Mouse (Mus musculus) ES-E14 (cell line): Measurements from ENCODE around the gene Fli1. TPM values are rescaled to one million over a fixed set of nuclear protein-coding genes. Genes with fewer than 3 reads are reported as not detected.

Source experiments
- DNase-seq: peaks from one replicate; pipeline ENCODE4 v3.0.0-alpha.2; 2013; ENCODE audit warnings: low read depth, low spot score
- H3K27ac ChIP-seq: 2 replicates; pipeline ENCODE4 v1.5.1; 2012; ENCODE audit warnings: low read depth, mild to moderate bottlenecking, low read length, moderate library complexity, mixed read lengths; ENCODE audit not compliant: poor library complexity, insufficient read depth, severe bottlenecking
- H3K36me3 ChIP-seq: 2 replicates; pipeline ENCODE4 v1.6.1; 2012; ENCODE audit warnings: mild to moderate bottlenecking, low read length, moderate library complexity, mixed read lengths; ENCODE audit not compliant: control insufficient read depth, poor library complexity, insufficient read depth, severe bottlenecking
- H3K4me1 ChIP-seq, 2 experiments: fragments of 150-350 bp in 1 of 2; sonication (generic) in 1 of 2; 2 replicates each; pipeline ENCODE4 v1.6.1; 2012; ENCODE audit warnings: low read length in 2 of 2, mild to moderate bottlenecking in 1 of 2, mixed read lengths in 1 of 2; ENCODE audit not compliant: control insufficient read depth in 2 of 2, insufficient read depth in 2 of 2, poor library complexity in 1 of 2
- H3K4me3 ChIP-seq, 2 experiments: fragments of 150-350 bp in 1 of 2; sonication (generic) in 1 of 2; 2 replicates each; pipeline ENCODE4 v1.5.1; 2012; ENCODE audit warnings: low read length in 2 of 2, low read depth in 1 of 2, mild to moderate bottlenecking in 1 of 2, mixed read lengths in 1 of 2; ENCODE audit not compliant: insufficient read depth in 1 of 2, poor library complexity in 1 of 2, severe bottlenecking in 1 of 2
- H3K9ac ChIP-seq: 2 replicates; pipeline ENCODE4 v1.6.1; 2012; ENCODE audit warnings: low read depth, mild to moderate bottlenecking, low read length, mixed read lengths; ENCODE audit not compliant: poor library complexity, insufficient read depth, severe bottlenecking
- H3K9me3 ChIP-seq: fragments of 150-350 bp; sonication (generic); 2 replicates; pipeline ENCODE4 v1.6.1; 2012; ENCODE audit warnings: low read depth, mild to moderate bottlenecking, low read length; ENCODE audit not compliant: control insufficient read depth, insufficient read depth
- CHD2 ChIP-seq: IDR thresholded peaks from 2 replicates; pipeline ENCODE4 v1.6.1; 2014; ENCODE audit warnings: mild to moderate bottlenecking, low read depth, low read length, inconsistent platforms
- HCFC1 ChIP-seq: IDR thresholded peaks from 2 replicates; pipeline ENCODE4 v1.6.1; 2012; ENCODE audit warnings: low read length, inconsistent platforms, borderline replicate concordance; ENCODE audit not compliant: insufficient read depth
- MAFK ChIP-seq: IDR thresholded peaks from 2 replicates; pipeline ENCODE4 v1.6.1; 2014; ENCODE audit warnings: mild to moderate bottlenecking, low read depth, low read length, inconsistent platforms; ENCODE audit not compliant: insufficient read depth
- ZC3H11A ChIP-seq: IDR thresholded peaks from 2 replicates; pipeline ENCODE4 v1.6.1; 2012; ENCODE audit warnings: low read depth, mild to moderate bottlenecking, inconsistent platforms, low read length, borderline replicate concordance
- ZNF384 ChIP-seq: IDR thresholded peaks from 2 replicates; pipeline ENCODE4 v1.6.1; 2012; ENCODE audit warnings: low read depth, low read length, inconsistent platforms
- in situ Hi-C, 2 experiments: fragments of 600-800 bp; cut with MboI; formaldehyde crosslinking; loops; one replicate each; pipeline ENCODE4 v1.15.1; 2025; ENCODE audit warnings: low sequenced_read_pairs in 2 of 2, inconsistent platforms in 1 of 2; ENCODE audit not compliant: unreplicated experiment in 2 of 2
- total RNA-seq: library from RNA; depleted of rRNA; stranded (reverse); fragments of 300-350 nt; gene quantifications from 2 replicates; pipeline ENCODE4 v1.2.3, GENCODE M21; 2012

The Fli1 gene
- total RNA-seq, 1 experiment = 0.40 TPM

DNA sequence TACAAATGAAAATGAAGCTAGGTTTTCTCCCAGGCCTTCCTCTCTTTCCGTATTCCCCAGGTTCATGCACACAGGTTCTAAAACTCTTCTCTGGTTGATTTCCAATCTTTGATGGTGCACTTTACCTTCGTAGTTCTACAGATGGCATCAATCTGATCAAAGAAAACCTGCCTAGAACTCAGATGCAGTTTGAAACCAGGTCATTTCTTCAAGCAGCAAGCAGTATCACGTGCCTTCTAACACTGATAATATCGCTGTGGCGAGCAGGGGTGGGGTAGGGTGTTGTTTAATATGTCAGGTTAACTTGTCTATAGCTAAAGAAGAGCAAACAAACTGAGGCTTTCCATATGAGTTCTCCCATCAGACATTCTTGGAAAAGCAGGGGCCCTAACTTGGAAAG lies 4.5 kb downstream of the Fli1 start:
- DNase-seq = no peak
- no peaks in the 10 kb centered on the region for H3K36me3 ChIP-seq
- TF ChIP-seq ZC3H11A (no peak), CHD2 (no peak), MAFK (no peak), ZNF384 (no peak), HCFC1 (no peak)
- no peaks in the 10 kb centered on the region for H3K4me1 ChIP-seq
- no peaks in the 10 kb centered on the region for H3K9me3 ChIP-seq
- H3K4me3 ChIP-seq = no peak overlapping the region
- H3K27ac ChIP-seq = no peak overlapping the region
- in situ Hi-C loops = loop anchor here (25.0 kb wide), 2 partner anchors 626 to 1949 kb away; partner anchors contain the start of genes Barx2 (in 1 of the 2) and Kirrel3 (in 1 of the 2)
- no peak overlapping the region for H3K9ac ChIP-seq

DNA sequence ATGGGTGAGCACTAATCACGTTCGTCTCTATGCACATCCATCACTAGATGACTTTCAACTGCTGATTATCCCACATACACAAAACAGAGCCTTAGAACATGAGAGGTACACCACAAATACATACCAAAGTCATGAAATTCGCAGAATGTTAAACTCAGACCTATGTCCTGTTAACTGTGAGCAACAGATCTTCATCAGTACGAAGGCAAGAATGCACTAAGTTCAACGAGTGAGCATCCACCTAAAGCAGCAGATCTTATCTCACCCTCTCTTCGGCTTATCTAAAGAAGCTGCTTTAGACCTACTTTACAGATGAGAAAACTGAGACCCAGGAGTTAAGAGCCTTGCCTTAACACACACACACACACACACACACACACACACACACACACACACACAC lies 5.0 kb downstream of the Fli1 start:
- in situ Hi-C loops = loop anchor here (25.0 kb wide), 2 partner anchors 625 to 1950 kb away; partner anchors contain the start of genes Barx2 (in 1 of the 2) and Kirrel3 (in 1 of the 2)
- TF ChIP-seq CHD2 (no peak), MAFK (no peak), ZNF384 (no peak), HCFC1 (no peak), ZC3H11A (no peak)
- no peak for DNase-seq
- Histone ChIP-seq H3K4me3 (no peak overlapping the region), H3K9me3 (no peaks in the 10 kb centered on the region), H3K4me1 (no peaks in the 10 kb centered on the region), H3K9ac (no peak overlapping the region), H3K27ac (no peak overlapping the region), H3K36me3 (no peaks in the 10 kb centered on the region)

DNA sequence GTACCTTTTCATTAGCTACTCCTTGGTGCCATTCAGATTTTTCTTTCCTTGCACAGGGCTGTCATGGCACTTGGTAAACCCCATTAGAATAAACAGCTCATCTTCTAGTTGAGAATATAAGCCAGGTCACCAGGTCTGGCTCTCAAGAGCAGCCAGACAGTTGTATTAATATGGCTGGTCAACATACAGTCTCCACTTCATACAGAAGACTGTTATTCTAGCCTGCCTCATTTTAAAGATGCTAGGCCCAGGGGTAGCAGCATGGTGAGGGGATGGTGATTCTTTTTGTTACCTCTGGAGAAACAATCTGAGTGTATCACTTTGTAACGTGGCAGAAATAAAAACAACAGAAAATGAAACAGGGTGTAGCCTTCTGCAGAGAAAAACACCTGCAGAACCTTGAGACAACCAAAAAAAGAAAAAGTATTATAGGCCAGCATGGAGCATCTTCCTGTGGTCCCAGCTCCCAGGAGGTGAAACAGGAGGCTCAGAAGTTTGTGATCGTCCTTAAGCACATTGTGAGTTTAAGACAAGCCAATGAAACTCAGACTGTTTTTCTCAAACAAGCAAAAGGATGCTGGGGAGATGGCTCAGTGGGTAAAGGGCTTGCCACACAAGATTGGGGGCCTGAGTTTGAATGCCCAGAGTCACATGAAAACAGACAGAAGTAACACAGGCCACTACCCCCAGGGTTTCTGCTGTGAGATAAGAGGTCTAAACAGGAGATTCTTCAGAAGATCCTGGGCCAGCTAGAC lies 7.3 kb downstream of the Fli1 start:
- no peaks in the 10 kb centered on the region for H3K9me3 ChIP-seq
- no peak for DNase-seq
- no peak overlapping the region for H3K4me3 ChIP-seq
- H3K36me3 ChIP-seq = no peaks in the 10 kb centered on the region
- H3K27ac ChIP-seq = no peak overlapping the region
- TF ChIP-seq ZNF384 (no peak), ZC3H11A (no peak), MAFK (no peak), HCFC1 (no peak), CHD2 (no peak)
- H3K9ac ChIP-seq = no peak overlapping the region
- in situ Hi-C loops = loop anchor here (25.0 kb wide), 2 partner anchors 623 to 1952 kb away; partner anchors contain the start of genes Barx2 (in 1 of the 2) and Kirrel3 (in 1 of the 2)
- H3K4me1 ChIP-seq = no peaks in the 10 kb centered on the region

DNA sequence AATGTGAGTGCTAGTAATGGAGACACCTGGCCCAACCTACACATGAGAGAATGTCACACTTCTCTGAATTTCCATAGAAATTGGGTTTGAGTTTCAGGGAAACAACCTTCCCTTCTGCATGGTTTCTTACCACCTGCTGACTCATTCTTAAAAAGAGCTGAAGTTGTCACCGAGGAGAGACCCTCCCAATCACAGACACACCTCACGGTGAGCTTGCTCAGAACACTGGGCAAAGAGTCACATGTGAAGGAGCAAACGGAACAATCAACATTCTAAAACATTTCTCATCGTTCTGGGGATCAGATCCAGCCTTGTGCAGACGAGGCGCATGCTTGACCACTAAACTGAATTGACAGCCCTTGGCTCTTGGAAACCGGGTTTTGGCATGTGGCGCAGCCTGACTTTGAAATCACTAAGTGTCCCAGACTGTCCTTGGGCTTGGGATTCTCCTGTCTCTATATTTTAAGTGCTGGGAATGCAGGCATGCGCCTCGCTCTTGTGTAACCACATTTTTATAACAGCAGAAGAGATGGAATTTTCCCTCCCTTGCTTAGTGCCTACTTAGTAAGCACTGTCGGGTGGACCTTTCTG lies 8.5 kb downstream of the Fli1 start:
- Histone ChIP-seq H3K27ac (no peak overlapping the region), H3K4me3 (no peak overlapping the region), H3K4me1 (no peaks in the 10 kb centered on the region), H3K9ac (no peak overlapping the region), H3K9me3 (no peaks in the 10 kb centered on the region), H3K36me3 (no peaks in the 10 kb centered on the region)
- in situ Hi-C loops = loop anchor here (25.0 kb wide), 2 partner anchors 622 to 1953 kb away; partner anchors contain the start of genes Barx2 (in 1 of the 2) and Kirrel3 (in 1 of the 2)
- DNase-seq = no peak
- TF ChIP-seq ZNF384 (no peak), CHD2 (no peak), HCFC1 (no peak), MAFK (no peak), ZC3H11A (no peak)
